Mouse (Mus musculus): ENCODE data around the gene AC124502.3. TPM values are rescaled to one million over a fixed set of nuclear protein-coding genes. Genes with fewer than 3 reads are reported as not detected.
"Not testable (repeated sequence)": the region's sequence is repeated elsewhere in the genome, so short reads cannot be mapped to it uniquely, and the experiment has no call there.

The AC124502.3 gene
- total RNA-seq, 2 experiments from 2014 or later, result 0.29 TPM; not detected in 1

GRCm38 (mm10) chr19:5082005-5082404, 43.3 kb downstream of the AC124502.3 start:
- DNase-seq (ENCODE audit: low spot score in 2 of 2), result no peak

GRCm38 (mm10) chr19:5082596-5082995, 43.9 kb downstream of the AC124502.3 start:
- no peak for DNase-seq (ENCODE audit: low spot score in 2 of 2)

GRCm38 (mm10) chr19:5083961-5084833, 45.5 kb downstream of the AC124502.3 start:
- DNase-seq (ENCODE audit: low spot score in 2 of 2), result no peak

- DNase-seq (ENCODE audit: low spot score in 2 of 2), result no peak
Measured at GRCm38 (mm10) chr19:5084834-5085144, 46.1 kb downstream of the AC124502.3 start.

GRCm38 (mm10) chr19:5085145-5085863, 46.6 kb downstream of the AC124502.3 start, which contains the start of gene Tmem151a:
Gene Tmem151a (minus strand): TSS chr19:5085531.
- DNase-seq (ENCODE audit: low spot score in 2 of 2), result no peak

- not testable (repeated sequence) for DNase-seq (ENCODE audit: low spot score in 2 of 2)
Measured at GRCm38 (mm10) chr19:5086533-5086932, 47.8 kb downstream of the AC124502.3 start.

- peak; percentile 88 to 95 for DNase-seq (ENCODE audit: low spot score in 2 of 2)
Measured at GRCm38 (mm10) chr19:5087884-5088728, 49.4 kb downstream of the AC124502.3 start, which contains the start of gene Yif1a. Gene Yif1a (plus strand): TSS chr19:5088538.

- DNase-seq (ENCODE audit: low spot score in 2 of 2), result no peak
Measured at GRCm38 (mm10) chr19:5089324-5089723, 50.6 kb downstream of the AC124502.3 start.

GRCm38 (mm10) chr19:5092083-5092482, 53.4 kb downstream of the AC124502.3 start:
- DNase-seq (ENCODE audit: low spot score in 2 of 2), result no peak

GRCm38 (mm10) chr19:5093481-5094242, 55.0 kb downstream of the AC124502.3 start:
- no peak for DNase-seq (ENCODE audit: low spot score in 2 of 2)

- peak; percentile 84 to 88 for DNase-seq (ENCODE audit: low spot score in 2 of 2)
Measured at GRCm38 (mm10) chr19:5094243-5094632, 55.5 kb downstream of the AC124502.3 start.

- DNase-seq (ENCODE audit: low spot score in 2 of 2), result no peak
Measured at GRCm38 (mm10) chr19:5094746-5095417, 56.2 kb downstream of the AC124502.3 start.

GRCm38 (mm10) chr19:5095887-5096474, 57.3 kb downstream of the AC124502.3 start:
- DNase-seq (ENCODE audit: low spot score in 2 of 2), result no peak

GRCm38 (mm10) chr19:5097521-5098362, 59.1 kb downstream of the AC124502.3 start:
- DNase-seq (ENCODE audit: low spot score in 2 of 2), result no peak

- peak in 1 of 2 experiments; percentile 64 for DNase-seq (ENCODE audit: low spot score in 2 of 2)
Measured at GRCm38 (mm10) chr19:5098363-5099143, 59.9 kb downstream of the AC124502.3 start, which contains the start of gene Cnih2. Gene Cnih2 (minus strand): TSS chr19:5098521.
